Mouse (Mus musculus) heart, adult 2 months (tissue): Measurements from ENCODE around the gene Tceal5. TPM values are rescaled to one million over a fixed set of nuclear protein-coding genes. Genes with fewer than 3 reads are reported as not detected.

Source experiments
- DNase-seq, 2 experiments: peaks; one replicate each; pipeline ENCODE4 v3.0.0; 2021
- H3K27ac ChIP-seq: fragments of 200-600 bp; 2 replicates; pipeline ENCODE4 v1.8.1; 2022
- H3K27me3 ChIP-seq: fragments of 200-500 bp; 2 replicates; pipeline ENCODE4 v1.6.1; 2012; ENCODE audit warnings: mild to moderate bottlenecking, low read length, inconsistent platforms, mixed read lengths; ENCODE audit not compliant: control insufficient read depth, insufficient read depth
- H3K36me3 ChIP-seq: fragments of 200-500 bp; 2 replicates; pipeline ENCODE4 v1.6.1; 2012; ENCODE audit warnings: low read length, inconsistent platforms; ENCODE audit not compliant: control insufficient read depth, insufficient read depth
- H3K4me1 ChIP-seq: fragments of 200-500 bp; 2 replicates; pipeline ENCODE4 v1.6.1; 2011; ENCODE audit warnings: low read length; ENCODE audit not compliant: control insufficient read depth, insufficient read depth
- H3K4me3 ChIP-seq: fragments of 200-600 bp; 2 replicates; pipeline ENCODE4 v1.8.1; 2022
- H3K79me2 ChIP-seq: fragments of 200-500 bp; replicated peaks from 2 replicates; pipeline ENCODE4 v1.6.1; 2012; ENCODE audit warnings: mild to moderate bottlenecking, inconsistent platforms, low read length, moderate library complexity, mixed read lengths; ENCODE audit not compliant: control insufficient read depth, insufficient read depth
- H3K9ac ChIP-seq: fragments of 200-500 bp; 2 replicates; pipeline ENCODE4 v1.6.1; 2012; ENCODE audit warnings: low read depth, mild to moderate bottlenecking, control low read depth, inconsistent platforms, low read length, mixed read lengths
- CTCF ChIP-seq: fragments of 200-600 bp; IDR thresholded peaks from 2 replicates; pipeline ENCODE4 v1.8.1; 2022; ENCODE audit warnings: antibody characterized with exemption, mild to moderate bottlenecking, moderate library complexity
- EP300 ChIP-seq: fragments of 200-500 bp; IDR thresholded peaks from 2 replicates; pipeline ENCODE4 v1.6.1; 2011; ENCODE audit warnings: low read depth, low read length, control low read depth; ENCODE audit not compliant: insufficient read depth
- POLR2A ChIP-seq: fragments of 200-500 bp; IDR thresholded peaks from 2 replicates; pipeline ENCODE4 v1.6.1; 2011; ENCODE audit warnings: mild to moderate bottlenecking, low read depth, low read length, control low read depth; ENCODE audit not compliant: insufficient read depth
- WGBS: fragments of 180-500 bp; shearing (Covaris S2); methylation state at CpG from one replicate; pipeline ENCODE4 v1.1.7; 2018; 5-methylcytosine and 5-hydroxymethylcytosine counted together
- intact Hi-C: fragments of 180-260 bp; cut with DNase I; formaldehyde crosslinking; loops from one replicate; pipeline ENCODE4 v1.15.1; 2025
- polyA plus RNA-seq: library from polyadenylated mRNA; depleted of rRNA; stranded (reverse); fragments of >200 nt; gene quantifications from 2 replicates; pipeline ENCODE4 v1.2.3, GENCODE M21; 2012
- total RNA-seq, 2 experiments: library from RNA; stranded (reverse); gene quantifications; 2 replicates each; pipeline ENCODE4 v1.2.3; 2021

Gene Tceal5
- total and polyA plus RNA-seq, 3 experiments, result 0.14 to 0.68 (median 0.26) TPM

DNA sequence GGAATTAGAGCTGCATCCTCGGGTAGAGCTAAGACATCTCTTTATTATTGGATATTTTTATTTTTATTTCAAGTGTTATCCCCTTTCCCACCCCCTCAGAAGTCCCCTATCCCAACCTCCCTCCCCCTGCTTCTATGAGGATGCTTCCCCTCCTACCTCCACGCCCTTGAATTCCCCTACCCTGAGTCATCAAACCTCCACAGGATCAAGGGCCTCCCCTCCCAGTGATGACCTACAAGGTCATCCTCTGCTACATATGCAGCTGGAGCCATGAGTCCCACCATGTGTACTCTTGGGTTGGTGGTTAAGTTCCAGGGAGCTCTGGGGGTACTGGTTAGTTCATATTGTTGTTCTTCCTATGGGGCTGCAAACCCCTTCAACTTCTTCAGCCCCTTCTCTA, 9.7 kb upstream of the Tceal5 start:
- whole genome bisulfite sequencing, result 52% methylated on average over 2 of the region's 2 CpGs
- no peaks in the 10 kb centered on the region for H3K36me3 ChIP-seq
- H3K9ac ChIP-seq, result no peak overlapping the region
- H3K27ac ChIP-seq, result no peak overlapping the region
- no peak for TF ChIP-seq POLR2A
- no peak for TF ChIP-seq CTCF
- TF ChIP-seq EP300, result no peak
- no peaks in the 10 kb centered on the region for H3K79me2 ChIP-seq
- intact Hi-C loops, result no loop called here
- no peak for DNase-seq
- no peaks in the 10 kb centered on the region for H3K27me3 ChIP-seq
- H3K4me1 ChIP-seq, result no peaks in the 10 kb centered on the region
- H3K4me3 ChIP-seq, result no peak overlapping the region

DNA sequence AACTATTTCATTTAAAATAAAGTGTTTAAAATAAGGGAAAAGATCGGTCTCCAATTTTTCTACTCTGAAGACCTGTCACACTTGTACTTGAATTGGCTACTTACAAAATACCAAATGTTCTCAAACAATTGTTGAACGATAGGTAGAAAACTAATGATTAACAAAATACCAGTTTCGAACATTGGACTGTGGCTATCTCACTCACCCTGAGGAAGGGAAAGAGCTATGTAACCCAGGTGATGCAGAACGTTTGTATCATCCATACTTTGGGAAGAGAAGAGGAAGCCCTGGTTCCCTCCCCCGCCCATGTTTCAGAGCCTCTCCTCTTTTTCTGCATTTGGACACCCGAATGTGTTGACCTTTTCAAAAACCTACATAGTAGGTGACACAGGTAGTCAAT, 730 bp upstream of the Tceal5 start:
- TF ChIP-seq CTCF (no peak), POLR2A (no peak), EP300 (no peak)
- no peak for DNase-seq
- H3K4me1 ChIP-seq, result no peaks in the 10 kb centered on the region; the same call in 1 of the 2 replicates
- H3K79me2 ChIP-seq, result no peaks in the 10 kb centered on the region
- intact Hi-C loops, result no loop called here
- no peaks in the 10 kb centered on the region for H3K27me3 ChIP-seq
- no peak overlapping the region for H3K27ac ChIP-seq
- 67% methylated on average over 6 of the region's 6 CpGs for WGBS
- no peak overlapping the region for H3K4me3 ChIP-seq
- H3K36me3 ChIP-seq, result no peaks in the 10 kb centered on the region
- no peak overlapping the region for H3K9ac ChIP-seq

DNA sequence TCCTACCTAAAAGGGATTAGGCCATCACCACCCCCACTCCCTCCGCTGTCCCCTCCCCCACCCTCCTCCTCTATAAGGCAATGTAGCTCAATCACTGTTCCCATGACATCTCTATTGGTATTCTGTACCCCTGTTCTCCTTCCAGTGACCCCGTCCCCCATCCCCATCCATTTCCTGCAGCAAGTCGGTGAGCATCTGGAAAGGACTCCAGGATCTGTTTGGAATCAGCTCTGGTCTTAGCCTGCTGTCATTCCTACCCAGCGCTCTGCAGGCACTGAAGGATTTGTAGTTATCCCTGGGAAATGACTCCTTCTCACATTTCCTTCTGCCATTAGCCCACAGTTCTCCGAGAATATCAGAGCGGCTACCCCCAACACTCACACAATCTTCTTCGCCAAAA, 419 bp downstream of the Tceal5 start:
- no peak overlapping the region for H3K27ac ChIP-seq

DNA sequence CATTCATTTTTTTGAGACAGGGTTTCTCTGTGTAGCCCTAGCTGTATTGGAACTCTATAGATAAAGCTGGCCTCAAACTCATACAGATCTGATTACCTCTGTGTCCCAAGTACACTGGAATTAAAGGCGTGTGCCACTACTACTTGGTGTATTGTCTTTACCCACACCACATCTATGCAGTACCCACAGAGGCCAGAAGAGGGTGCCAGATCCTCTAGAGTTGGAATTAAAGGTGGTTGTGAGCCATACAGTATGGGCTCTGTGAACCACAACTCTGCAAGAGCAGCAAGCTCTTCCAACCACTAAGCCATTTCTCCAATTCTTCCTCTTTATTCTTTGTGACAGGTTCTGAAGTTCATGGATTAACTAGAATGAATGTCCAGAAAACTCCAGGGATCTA, 6.8 kb downstream of the Tceal5 start:
- no peaks in the 10 kb centered on the region for H3K79me2 ChIP-seq
- no peaks in the 10 kb centered on the region for H3K36me3 ChIP-seq
- WGBS, result 52% methylated on average over 1 of the region's 1 CpGs
- H3K4me3 ChIP-seq, result no peak overlapping the region
- DNase-seq, result peak in 1 of 2 experiments; percentile 51
- no peak overlapping the region for H3K27ac ChIP-seq
- no peaks in the 10 kb centered on the region for H3K27me3 ChIP-seq
- H3K4me1 ChIP-seq, result no peaks in the 10 kb centered on the region
- intact Hi-C loops, result loop anchor here (2.0 kb wide), 1 partner anchor 108 kb away; no protein-coding TSS in a partner anchor
- TF ChIP-seq EP300, result no peak
- peak; percentile 75 for TF ChIP-seq CTCF
- H3K9ac ChIP-seq, result no peak overlapping the region

More for the DNA sequence above, 419 bp downstream of the Tceal5 start:
- intact Hi-C loops, result no loop called here
- Histone ChIP-seq H3K36me3 (no peaks in the 10 kb centered on the region), H3K4me3 (peak overlapping the region; percentile 28; the same call in 1 of the 2 replicates), H3K9ac (no peak overlapping the region), H3K4me1 (no peaks in the 10 kb centered on the region; the same call in 1 of the 2 replicates), H3K79me2 (no peaks in the 10 kb centered on the region), H3K27me3 (no peaks in the 10 kb centered on the region)
- 26% methylated on average over 7 of the region's 7 CpGs for WGBS
- no peak for DNase-seq
- no peak for TF ChIP-seq CTCF
- no peak for TF ChIP-seq POLR2A
- TF ChIP-seq EP300, result no peak

DNA sequence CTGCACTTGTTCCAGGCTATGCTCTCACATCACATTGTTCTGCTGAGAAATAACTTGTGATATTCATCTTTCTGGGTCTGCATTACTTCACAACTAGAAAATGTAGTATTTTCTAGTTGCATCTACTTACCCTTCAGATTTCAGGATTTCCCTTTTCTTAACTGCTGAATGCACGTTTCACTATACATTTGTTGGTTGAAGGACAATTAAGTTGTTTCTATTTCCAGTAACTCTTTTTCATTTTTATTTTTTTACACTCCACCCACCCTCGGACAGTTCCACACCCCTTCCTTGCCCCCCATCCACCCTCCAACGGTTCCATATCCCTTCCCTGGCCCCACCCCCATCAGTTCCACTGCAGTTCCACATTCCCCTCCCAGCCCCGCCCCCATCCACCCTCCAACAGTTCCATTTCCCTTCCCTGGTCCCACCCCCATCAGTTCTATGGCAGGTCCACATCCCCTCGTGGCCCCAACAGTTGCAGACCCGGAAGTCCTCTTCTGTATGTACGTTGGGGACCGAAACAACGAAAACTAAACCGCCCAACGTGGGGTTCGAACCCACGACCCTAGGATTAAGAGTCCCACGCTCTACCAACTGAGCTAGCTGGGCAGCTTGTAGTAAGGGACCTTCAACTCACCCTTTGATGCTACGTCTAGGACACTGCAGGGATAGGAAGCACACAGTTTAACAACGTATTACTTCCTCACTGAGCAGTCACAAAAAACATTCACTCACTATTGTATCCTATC, 8.3 kb downstream of the Tceal5 start:
- intact Hi-C loops, result no loop called here

DNA sequence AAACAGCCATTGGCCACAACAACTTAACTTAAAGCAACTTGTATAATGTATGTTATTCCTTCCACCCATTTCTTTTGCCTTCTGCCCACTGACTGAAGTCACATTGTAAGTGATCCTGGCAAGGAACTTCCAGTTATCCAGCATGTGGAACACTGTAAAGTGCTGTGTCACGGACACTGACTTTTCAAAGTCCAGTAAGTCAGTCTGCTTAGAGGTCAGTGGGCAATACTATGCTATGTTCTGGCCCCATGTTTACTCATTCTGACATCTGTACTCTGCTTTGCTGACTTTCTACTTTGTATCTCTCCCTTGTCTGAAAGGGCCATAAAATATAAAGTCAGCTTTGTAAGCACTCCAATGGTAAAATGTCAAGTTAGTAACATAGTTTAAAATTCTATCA, 20.6 kb downstream of the Tceal5 start:
- 83% methylated on average over 1 of the region's 1 CpGs for WGBS
- Histone ChIP-seq H3K9ac (no peak overlapping the region), H3K27me3 (no peaks in the 10 kb centered on the region), H3K4me3 (no peak overlapping the region), H3K4me1 (no peaks in the 10 kb centered on the region), H3K79me2 (no peaks in the 10 kb centered on the region), H3K27ac (no peak overlapping the region), H3K36me3 (no peaks in the 10 kb centered on the region)
- TF ChIP-seq CTCF, result no peak
- no peak for TF ChIP-seq POLR2A
- TF ChIP-seq EP300, result no peak
- no peak for DNase-seq
- intact Hi-C loops, result no loop called here

More for the DNA sequence above, 8.3 kb downstream of the Tceal5 start:
- 74% methylated on average over 16 of the region's 16 CpGs for WGBS
- no peak for TF ChIP-seq CTCF
- TF ChIP-seq POLR2A, result no peak
- TF ChIP-seq EP300, result no peak
- no peaks in the 10 kb centered on the region for H3K4me1 ChIP-seq
- no peaks in the 10 kb centered on the region for H3K36me3 ChIP-seq
- DNase-seq, result no peak
- no peak overlapping the region for H3K4me3 ChIP-seq
- H3K9ac ChIP-seq, result no peak overlapping the region
- H3K27ac ChIP-seq, result no peak overlapping the region
- H3K27me3 ChIP-seq, result no peaks in the 10 kb centered on the region
- H3K79me2 ChIP-seq, result no peaks in the 10 kb centered on the region
